Mouse (Mus musculus): ENCODE measurements around the gene Gm3015. TPM values are rescaled to one million over a fixed set of nuclear protein-coding genes. Genes with fewer than 3 reads are reported as not detected.
"Not testable (repeated sequence)": the region's sequence is repeated elsewhere in the genome, so short reads cannot be mapped to it uniquely, and the experiment has no call there.

The Gm3015 gene
- polyA plus RNA-seq (2012; rRNA removed) (not detected in 2 replicates), polyA plus RNA-seq (2014; fragmentation: Nextera tagmentation; extraction: Ambion mirVana) (not detected in 2 replicates)

DNA sequence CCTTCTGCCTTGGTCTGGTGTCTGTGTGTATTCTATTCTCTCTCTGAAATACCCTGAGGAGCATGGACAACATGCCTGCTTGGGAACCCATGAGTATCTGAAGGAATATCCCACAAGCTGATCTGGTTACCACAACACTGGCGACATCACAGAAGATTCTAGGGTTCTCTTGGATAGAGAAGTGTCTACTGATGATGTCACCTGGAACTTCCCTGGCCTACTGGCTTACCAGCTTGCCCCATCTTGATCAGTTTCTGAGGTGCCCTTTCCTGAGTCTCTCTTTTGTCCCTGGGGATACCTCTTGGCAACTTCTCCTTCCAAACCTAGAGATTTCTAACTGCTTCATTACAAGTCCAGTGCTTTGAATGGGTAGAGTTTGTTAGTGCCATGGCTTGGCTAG, at the start of gene Gm3015:
TSS of gene Gm3015 (minus strand) at position 101 of the 400 bp plus-strand sequence.
- not testable (repeated sequence) for ATAC-seq (ENCODE audit: low FRiP score, low read depth); H3K9me3 ChIP-seq (ENCODE audit: control insufficient read depth, low read length); H3K4me2 ChIP-seq (replicated peaks; ENCODE audit: low read depth, low read length, severe bottlenecking); H3K27ac ChIP-seq (replicated peaks; ENCODE audit: low read depth, low read length); H3K36me3 ChIP-seq (ENCODE audit: control insufficient read depth, insufficient read depth, low read length); H3K9ac ChIP-seq (ENCODE audit: low read depth, low read length, severe bottlenecking); H3K27me3 ChIP-seq (ENCODE audit: control insufficient read depth, insufficient read depth, low read length); H3K4me1 ChIP-seq (ENCODE audit: control insufficient read depth, insufficient read depth, low read length); H3K4me3 ChIP-seq (replicated peaks; ENCODE audit: low read length); DNase-seq (ENCODE audit: low spot score)
- WGBS = 80% methylated on average over 1 of the region's 1 CpGs

DNA sequence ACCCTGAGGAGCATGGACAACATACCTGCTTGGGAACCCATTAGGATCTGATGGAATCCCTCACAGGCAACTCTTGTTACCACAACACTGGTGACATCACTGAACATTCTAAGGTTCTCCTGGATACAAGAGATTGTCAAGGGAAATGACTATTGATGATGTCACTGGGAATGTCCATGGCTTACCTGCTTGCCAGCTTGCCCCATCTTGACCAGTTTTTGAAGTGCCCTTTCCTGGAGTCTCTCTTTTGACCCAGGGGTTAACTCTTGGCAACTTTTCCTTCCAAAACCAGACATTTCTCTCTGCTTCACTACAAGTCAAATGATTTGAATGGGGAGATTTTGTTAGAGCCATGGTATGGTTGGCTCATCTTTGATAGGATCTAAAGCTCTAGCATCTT, 29.3 kb upstream of the Gm3015 start, which contains the start of gene Gm10377:
TSS of gene Gm10377 (minus strand) at position 101 of the 400 bp plus-strand sequence.
- ATAC-seq (ENCODE audit: low FRiP score, low read depth); DNase-seq (ENCODE audit: low spot score); H3K4me3 ChIP-seq (replicated peaks; ENCODE audit: low read length); H3K27me3 ChIP-seq (ENCODE audit: control insufficient read depth, insufficient read depth, low read length); H3K36me3 ChIP-seq (ENCODE audit: control insufficient read depth, insufficient read depth, low read length); H3K27ac ChIP-seq (replicated peaks; ENCODE audit: low read depth, low read length); H3K4me1 ChIP-seq (ENCODE audit: control insufficient read depth, insufficient read depth, low read length); H3K9me3 ChIP-seq (ENCODE audit: control insufficient read depth, low read length); H3K9ac ChIP-seq (ENCODE audit: low read depth, low read length, severe bottlenecking); H3K4me2 ChIP-seq (replicated peaks; ENCODE audit: low read depth, low read length, severe bottlenecking): not testable (repeated sequence)

Other genes with a start within 250 kb of the Gm3015 start
- not detected in 2 replicates for gene Gm8024, start 244.5 kb downstream of the Gm3015 start, polyA plus RNA-seq (2012; rRNA removed)
- gene Gm8024, start 244.5 kb downstream of the Gm3015 start, polyA plus RNA-seq (2014; fragmentation: Nextera tagmentation; extraction: Ambion mirVana) = not detected in 2 replicates
- not detected in 2 replicates for gene Gm17124, start 168.9 kb downstream of the Gm3015 start, polyA plus RNA-seq (2012; rRNA removed)
- not detected in 2 replicates for gene Gm17124, start 168.9 kb downstream of the Gm3015 start, polyA plus RNA-seq (2014; fragmentation: Nextera tagmentation; extraction: Ambion mirVana)
- not detected in 2 replicates for gene Gm3633, start 126.9 kb downstream of the Gm3015 start, polyA plus RNA-seq (2012; rRNA removed)
- not detected in 2 replicates for gene Gm3633, start 126.9 kb downstream of the Gm3015 start, polyA plus RNA-seq (2014; fragmentation: Nextera tagmentation; extraction: Ambion mirVana)
- not detected in 2 replicates for gene Gm10378, start 112.9 kb downstream of the Gm3015 start, polyA plus RNA-seq (2012; rRNA removed)
- not detected in 2 replicates for gene Gm10378, start 112.9 kb downstream of the Gm3015 start, polyA plus RNA-seq (2014; fragmentation: Nextera tagmentation; extraction: Ambion mirVana)
- not detected in 2 replicates for gene Gm10377, start 29.2 kb upstream of the Gm3015 start, polyA plus RNA-seq (2012; rRNA removed)
- not detected in 2 replicates for gene Gm10377, start 29.2 kb upstream of the Gm3015 start, polyA plus RNA-seq (2014; fragmentation: Nextera tagmentation; extraction: Ambion mirVana)
- gene Gm21977, start 84.7 kb upstream of the Gm3015 start, polyA plus RNA-seq (2012; rRNA removed) = not detected in 2 replicates
- not detected in 2 replicates for gene Gm21977, start 84.7 kb upstream of the Gm3015 start, polyA plus RNA-seq (2014; fragmentation: Nextera tagmentation; extraction: Ambion mirVana)
- gene Gm8082, start 224.8 kb upstream of the Gm3015 start, polyA plus RNA-seq (2012; rRNA removed) = not detected in 2 replicates
- not detected in 2 replicates for gene Gm8082, start 224.8 kb upstream of the Gm3015 start, polyA plus RNA-seq (2014; fragmentation: Nextera tagmentation; extraction: Ambion mirVana)
- gene Gm10376, start 246.8 kb upstream of the Gm3015 start, polyA plus RNA-seq (2012; rRNA removed) = not detected in 2 replicates
- gene Gm10376, start 246.8 kb upstream of the Gm3015 start, polyA plus RNA-seq (2014; fragmentation: Nextera tagmentation; extraction: Ambion mirVana) = not detected in 2 replicates

All from limb, embryonic 14.5 days (tissue).